Mouse (Mus musculus): ENCODE results near the gene Rnf216.

- TF ChIP-seq GATA1 (IDR thresholded peaks at IDR 0.05; ENCODE audit: borderline replicate concordance, low read length) (no peak), FLI1 (IDR thresholded peaks at IDR 0.05; ENCODE audit: low read length) (no peak)
Measured at GRCm38 (mm10) chr5:143000654-143001500, 111.9 kb downstream of the Rnf216 start.

Measured in megakaryocyte, embryonic 14.5 days (primary cell).